Mouse (Mus musculus) C2C12 (cell line): Measurements from ENCODE around the gene Prkg1. TPM values are rescaled to one million over a fixed set of nuclear protein-coding genes. Genes with fewer than 3 reads are reported as not detected.

Experiments used
- H3K27me3 ChIP-seq: one replicate; pipeline ENCODE4 v1.6.1; 2011; ENCODE audit not compliant: control insufficient read depth, insufficient read depth, insufficient read length
- H3K36me3 ChIP-seq: one replicate; pipeline ENCODE4 v1.6.1; 2011; ENCODE audit not compliant: control insufficient read depth, insufficient read depth
- H3K4me3 ChIP-seq: one replicate; pipeline ENCODE4 v1.5.1; 2011; ENCODE audit warnings: mild to moderate bottlenecking, control low read depth; ENCODE audit not compliant: poor library complexity, insufficient read depth, severe bottlenecking
- H3K79me2 ChIP-seq: one replicate; pipeline ENCODE4 v1.6.1; 2011; ENCODE audit not compliant: control insufficient read depth, insufficient read depth
- H3K79me3 ChIP-seq: one replicate; pipeline ENCODE4 v1.6.1; 2011; ENCODE audit warnings: low read depth, control low read depth
- H3ac ChIP-seq: one replicate; pipeline ENCODE3; 2011; ENCODE audit warnings: low read depth; ENCODE audit not compliant: control insufficient read depth, insufficient read length
- CEBPB ChIP-seq: IDR thresholded peaks from one replicate; pipeline ENCODE4 v1.6.1; 2011; ENCODE audit warnings: low read depth, mild to moderate bottlenecking, control low read depth, moderate library complexity
- CTCF ChIP-seq: IDR thresholded peaks from one replicate; pipeline ENCODE4 v1.5.1; 2011; ENCODE audit not compliant: control insufficient read depth, insufficient read depth, insufficient read length
- FOSL1 ChIP-seq: IDR thresholded peaks from one replicate; pipeline ENCODE4 v1.8.0; 2011; ENCODE audit warnings: mild to moderate bottlenecking, low read length; ENCODE audit not compliant: poor library complexity, insufficient read depth, severe bottlenecking
- MAX ChIP-seq: IDR thresholded peaks from one replicate; pipeline ENCODE4 v1.6.1; 2011; ENCODE audit warnings: mild to moderate bottlenecking, control low read depth
- MYOD1 ChIP-seq: IDR thresholded peaks from one replicate; pipeline ENCODE4 v1.6.1; 2011; ENCODE audit warnings: low read depth; ENCODE audit not compliant: control insufficient read depth, insufficient read length
- MYOG ChIP-seq: IDR thresholded peaks from one replicate; pipeline ENCODE4 v1.6.1; 2011; ENCODE audit not compliant: control insufficient read depth, insufficient read length; ENCODE audit errors: extremely low read depth
- USF1 ChIP-seq: IDR thresholded peaks from one replicate; pipeline ENCODE4 v1.6.1; 2011; ENCODE audit warnings: low read depth, mild to moderate bottlenecking, control low read depth, moderate library complexity
- polyA plus RNA-seq: library from polyadenylated mRNA; unstranded; fragments of >200 nt; fragmentation: generic; extraction: Trizol; gene quantifications from one replicate; pipeline ENCODE4 v1.2.1, GENCODE M21; 2012; ENCODE audit warnings: missing spikeins

Gene Prkg1
- polyA plus RNA-seq, 1 experiment = 0.47 TPM

DNA sequence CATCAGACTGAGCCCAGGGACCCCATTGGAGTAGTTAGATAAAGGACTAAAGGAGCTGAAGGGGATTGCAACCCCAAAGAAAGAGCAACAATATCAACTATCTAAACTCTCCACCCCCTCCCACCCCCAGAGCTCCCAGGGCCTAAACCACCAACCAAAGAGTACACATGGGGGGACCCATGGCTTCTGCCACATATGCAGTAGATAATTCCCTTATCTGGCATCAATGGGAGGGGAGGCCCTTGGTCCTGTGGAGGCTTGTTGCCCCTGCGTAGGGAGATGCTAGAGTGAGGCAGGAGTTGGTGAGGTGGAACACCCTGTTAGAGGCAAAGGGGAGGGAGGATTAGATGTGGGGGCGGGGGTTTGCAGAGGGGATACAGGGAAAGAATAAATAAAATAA lies 826.8 kb downstream of the Prkg1 start:
- Histone ChIP-seq H3K36me3 (no peaks in the 10 kb centered on the region), H3ac (no peak overlapping the region), H3K27me3 (no peaks in the 10 kb centered on the region), H3K4me3 (no peak overlapping the region), H3K79me3 (no peaks in the 10 kb centered on the region), H3K79me2 (no peaks in the 10 kb centered on the region)
- no peak for TF ChIP-seq CTCF
- TF ChIP-seq MYOG = no peak
- no peak for TF ChIP-seq MAX
- TF ChIP-seq FOSL1 = no peak
- no peak for TF ChIP-seq USF1
- no peak for TF ChIP-seq MYOD1
- no peak for TF ChIP-seq CEBPB

DNA sequence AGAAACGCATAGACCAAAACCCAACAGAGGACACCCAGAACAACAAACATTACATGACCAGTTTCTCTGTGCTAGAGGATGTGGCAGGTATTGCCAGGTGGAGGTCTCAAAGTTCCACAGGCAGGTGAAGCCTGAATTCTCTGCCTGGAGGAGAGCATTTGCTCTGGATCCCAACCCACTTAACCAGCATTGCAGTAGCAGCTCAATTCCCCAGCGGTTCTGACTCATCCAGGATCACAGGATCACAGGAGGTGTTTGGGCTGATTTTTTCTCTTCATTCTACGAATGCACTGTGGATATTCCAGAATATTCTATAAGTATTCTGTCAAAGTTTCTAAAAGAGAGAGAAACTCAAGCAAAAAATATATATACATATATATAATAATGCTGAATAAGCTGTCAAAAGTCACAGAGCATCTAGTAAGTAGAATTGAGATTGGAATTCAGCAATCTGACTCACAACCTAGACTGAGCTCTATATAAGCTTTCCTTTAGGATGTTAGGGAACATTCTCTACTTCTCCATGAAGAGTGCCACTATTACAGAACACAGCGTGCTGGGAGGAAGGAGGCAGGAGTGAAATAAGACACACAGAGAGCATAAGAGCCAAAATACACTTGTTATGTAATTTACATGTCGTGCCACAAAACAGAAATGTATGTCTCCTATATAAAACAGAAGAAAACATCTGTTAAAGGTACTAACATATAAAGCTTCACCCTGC lies 833.2 kb downstream of the Prkg1 start:
- no peaks in the 10 kb centered on the region for H3K79me2 ChIP-seq
- H3K36me3 ChIP-seq = no peaks in the 10 kb centered on the region
- no peak overlapping the region for H3K4me3 ChIP-seq
- TF ChIP-seq MYOG (no peak), USF1 (no peak), CEBPB (no peak), MYOD1 (no peak), MAX (no peak), FOSL1 (no peak), CTCF (no peak)
- no peaks in the 10 kb centered on the region for H3K79me3 ChIP-seq
- H3ac ChIP-seq = no peak overlapping the region
- no peaks in the 10 kb centered on the region for H3K27me3 ChIP-seq

DNA sequence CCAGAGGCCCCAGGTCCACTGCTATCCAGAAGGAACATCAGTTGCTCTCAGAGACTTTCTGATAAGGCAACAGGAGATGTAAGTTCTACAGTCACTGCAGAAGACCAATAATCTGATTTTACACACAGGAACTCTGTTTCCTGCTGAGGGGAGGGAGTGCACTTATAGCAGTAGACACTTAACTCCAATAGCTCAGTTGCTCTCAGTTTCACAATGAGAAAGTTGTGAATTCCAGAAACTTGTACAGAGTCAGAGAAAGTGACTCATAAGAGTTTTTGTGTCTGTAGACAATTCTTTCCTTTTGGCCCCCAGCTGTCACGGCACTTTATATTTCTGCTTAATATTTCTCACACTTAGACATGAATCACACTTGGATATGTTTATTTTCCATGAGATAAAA lies 840.8 kb downstream of the Prkg1 start:
- TF ChIP-seq CEBPB (peak; percentile 74), MYOG (no peak), MAX (no peak), FOSL1 (no peak), MYOD1 (peak; percentile 83), CTCF (no peak), USF1 (no peak)
- no peaks in the 10 kb centered on the region for H3K27me3 ChIP-seq
- no peaks in the 10 kb centered on the region for H3K79me2 ChIP-seq
- H3K79me3 ChIP-seq = no peaks in the 10 kb centered on the region
- no peak overlapping the region for H3ac ChIP-seq
- no peak overlapping the region for H3K4me3 ChIP-seq
- H3K36me3 ChIP-seq = no peaks in the 10 kb centered on the region

DNA sequence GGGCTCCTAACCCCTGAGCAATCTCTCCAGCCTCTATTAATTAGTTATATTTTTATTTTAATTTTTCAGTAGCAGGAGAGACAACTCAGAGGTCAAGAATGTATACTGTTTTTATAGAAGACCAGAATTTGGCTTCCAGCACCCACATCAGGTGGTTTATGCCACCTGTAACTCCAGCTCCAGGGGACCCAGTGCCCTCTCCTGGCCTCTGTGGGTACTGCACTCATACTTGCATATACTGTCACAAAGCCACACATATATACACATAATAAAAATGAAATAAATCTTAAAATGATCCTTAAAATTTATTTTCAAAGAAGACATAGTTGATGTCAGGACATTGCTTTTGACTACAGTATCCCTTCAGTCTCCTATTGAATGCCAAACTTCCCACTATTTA lies 862.5 kb downstream of the Prkg1 start:
- no peak overlapping the region for H3K4me3 ChIP-seq
- H3K79me2 ChIP-seq = no peaks in the 10 kb centered on the region
- no peak for TF ChIP-seq MAX
- TF ChIP-seq CTCF = no peak
- no peak for TF ChIP-seq MYOD1
- TF ChIP-seq USF1 = no peak
- no peak for TF ChIP-seq FOSL1
- TF ChIP-seq CEBPB = no peak
- no peak for TF ChIP-seq MYOG
- no peak overlapping the region for H3ac ChIP-seq
- no peaks in the 10 kb centered on the region for H3K36me3 ChIP-seq
- H3K79me3 ChIP-seq = no peaks in the 10 kb centered on the region
- H3K27me3 ChIP-seq = no peaks in the 10 kb centered on the region

DNA sequence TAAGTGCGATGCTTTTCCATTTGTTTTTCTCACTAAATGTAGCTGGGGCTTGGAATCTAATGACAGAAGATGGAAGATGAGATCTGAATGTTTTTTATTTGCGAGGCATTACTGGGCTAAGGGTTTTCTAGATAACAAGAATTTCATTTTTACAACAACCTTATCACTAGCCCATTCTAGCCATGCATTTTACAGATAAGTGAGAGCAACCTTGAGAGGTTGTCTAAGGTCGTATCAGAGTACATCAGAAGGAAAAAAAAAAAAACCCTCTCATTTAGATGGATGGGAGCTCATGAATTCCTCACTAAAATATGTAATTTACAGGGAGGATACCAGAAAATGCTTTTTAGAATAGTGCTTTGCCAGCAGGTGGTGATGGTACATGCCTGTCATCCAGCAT lies 863.8 kb downstream of the Prkg1 start:
- Histone ChIP-seq H3K79me3 (no peaks in the 10 kb centered on the region), H3K36me3 (no peaks in the 10 kb centered on the region), H3ac (no peak overlapping the region), H3K79me2 (no peaks in the 10 kb centered on the region), H3K27me3 (no peaks in the 10 kb centered on the region), H3K4me3 (no peak overlapping the region)
- no peak for TF ChIP-seq MYOD1
- no peak for TF ChIP-seq USF1
- no peak for TF ChIP-seq CTCF
- no peak for TF ChIP-seq FOSL1
- TF ChIP-seq CEBPB = no peak
- no peak for TF ChIP-seq MYOG
- no peak for TF ChIP-seq MAX
